In genomic region chr10:42601556-42601955, GRCm38 (mm10) we compare ENCODE assay signal across 10 mouse cellular contexts. TPM values are rescaled to one million over a fixed set of nuclear protein-coding genes. Genes with fewer than 3 reads are reported as not detected.
DNase-seq lines count a peak whose midpoint lies in the region; ATAC-seq and TF ChIP-seq lines count a peak whose summit lies in the region.
"Had no signal": no experiment of that assay in that cellular context is flagged by ENCODE, and none has a peak within 500 bp of the region (broad histone marks: within the 10 kb centered on the region; RNA-seq: fewer than 3 reads in every experiment).

No protein-coding gene starts in this region.

- TF ChIP-seq EP300 in liver, postnatal 0 days (IDR thresholded peaks at IDR 0.05; ENCODE audit: low read depth), result no peak

- H3K27me3 ChIP-seq in E14TG2a.4 (ENCODE audit: insufficient read depth, low read length), result peaks cover 24% of the 10 kb centered on the region
- no peaks in the 10 kb centered on the region for H3K27me3 ChIP-seq in Patski
- 0 out of 2 replicates have a peak, but pooled peaks cover 11% of the 10 kb centered on the region for H3K27me3 ChIP-seq in liver, postnatal 0 days (ENCODE audit: insufficient read depth, low read length)

- no peaks in the 10 kb centered on the region for H3K9me3 ChIP-seq in E14TG2a.4 (ENCODE audit: low read length)
- peaks cover 4% of the 10 kb centered on the region; the same call in 1 of the 2 replicates for H3K9me3 ChIP-seq in liver, postnatal 0 days (ENCODE audit: low read length)

- DNase-seq in layer of hippocampus, adult 2 months (ENCODE audit: low spot score in 2 of 2), result no peak
- no peak for DNase-seq in layer of hippocampus, adult 18-20 months (ENCODE audit: low spot score in 2 of 2)
- no peak for DNase-seq in Patski (ENCODE audit: low read depth, low spot score)
- DNase-seq in liver, postnatal 0 days, result peak; percentile 62
- DNase-seq in urinary bladder, adult 2 months (ENCODE audit: low spot score), result no peak
- DNase-seq in left cerebral cortex, adult 11 months (ENCODE audit: low spot score), result no peak
- DNase-seq: adrenal gland, postnatal 25 days had no signal

- no peak overlapping the region for H3K4me3 ChIP-seq in layer of hippocampus, adult 2 months
- H3K4me3 ChIP-seq in E14TG2a.4 (replicated peaks; ENCODE audit: low read length), result no peak overlapping the region
- no peak overlapping the region for H3K4me3 ChIP-seq in liver, postnatal 0 days (ENCODE audit: low read depth, low read length)
- H3K4me3 ChIP-seq: embryonic facial prominence, embryonic 15.5 days had no signal

- no peaks in the 10 kb centered on the region for H3K4me1 ChIP-seq in E14TG2a.4 (replicated peaks; ENCODE audit: low read depth, low read length)
- H3K4me1 ChIP-seq in liver, postnatal 0 days (ENCODE audit: insufficient read depth), result no peaks in the 10 kb centered on the region
- H3K4me1 ChIP-seq: embryonic facial prominence, embryonic 15.5 days had no signal

- TF ChIP-seq CTCF in layer of hippocampus, adult 2 months (conservative IDR thresholded peaks at IDR 0.05), result peak; percentile 58
- TF ChIP-seq CTCF in E14TG2a.4 (conservative IDR thresholded peaks at IDR 0.05; ENCODE audit: low read length), result peak; percentile 79
- peak; percentile 57 for TF ChIP-seq CTCF in Patski (IDR thresholded peaks at IDR 0.05)
- peak; percentile 74 for TF ChIP-seq CTCF in liver, postnatal 0 days (IDR thresholded peaks at IDR 0.05; ENCODE audit: low read depth)

- 27% methylated on average over 10 of the region's 10 CpGs for WGBS in liver, postnatal 0 days (ENCODE audit: insufficient replicate concordance)

- H3K9ac ChIP-seq in liver, postnatal 0 days (replicated peaks), result no peak overlapping the region
- H3K9ac ChIP-seq: embryonic facial prominence, embryonic 15.5 days had no signal

- no peaks in the 10 kb centered on the region for H3K36me3 ChIP-seq in E14TG2a.4 (ENCODE audit: insufficient read depth, low read length)
- H3K36me3 ChIP-seq in liver, postnatal 0 days (replicated peaks; ENCODE audit: insufficient read depth, low read length), result no peaks in the 10 kb centered on the region
- H3K36me3 ChIP-seq: embryonic facial prominence, embryonic 15.5 days had no signal

- POLR2A ChIA-PET in Patski (lab: Charles Lee), result no interaction called here

- in situ Hi-C loops in Patski (cut with MboI; ENCODE audit: low pct_unique_long_range_greater_than_20kb), result no loop called here

- H3K4me2 ChIP-seq in liver, postnatal 0 days (ENCODE audit: low read depth, low read length), result no peak overlapping the region
- H3K4me2 ChIP-seq: embryonic facial prominence, embryonic 15.5 days had no signal

- CTCF ChIA-PET in Patski (lab: Charles Lee), result no interaction called here

- no peak overlapping the region for H3K27ac ChIP-seq in layer of hippocampus, adult 2 months
- H3K27ac ChIP-seq in liver, postnatal 0 days (ENCODE audit: low read depth), result no peak overlapping the region
- H3K27ac ChIP-seq: embryonic facial prominence, embryonic 15.5 days had no signal

- ATAC-seq in Patski, result no peak
- ATAC-seq in liver, postnatal 0 days, result no peak

RNA-seq across cellular contexts. Expression of gene Ostm1, which starts 17.9 kb away (rescaled TPM):
- 10 to 100 TPM; 53.0 to 54.7 TPM for total RNA-seq in layer of hippocampus, adult 2 months (2021)
- total RNA-seq in layer of hippocampus, adult 18-20 months (2021), result 10 to 100 TPM; 58.9 to 59.8 TPM
- polyA plus RNA-seq in Patski (2021), result 41.5 TPM
- polyA plus RNA-seq in liver, postnatal 0 days (2015; fragmentation: Nextera tagmentation; extraction: Ambion mirVana), result 10.2 and 12.1 TPM in 2 replicates
- polyA plus RNA-seq in urinary bladder, adult 2 months (2012; rRNA removed), result 30.1 and 33.5 TPM in 2 replicates

RNA-seq across cellular contexts. Expression of gene Nr2e1, which starts 18.1 kb away (rescaled TPM):
- 10 to 100 TPM; 13.7 to 15.2 TPM for total RNA-seq in layer of hippocampus, adult 2 months (2021)
- total RNA-seq in layer of hippocampus, adult 18-20 months (2021), result 10 to 100 TPM; 13.1 to 15.3 TPM
- polyA plus RNA-seq in Patski (2021), result not detected
- not detected in 2 replicates for polyA plus RNA-seq in liver, postnatal 0 days (2015; fragmentation: Nextera tagmentation; extraction: Ambion mirVana)
- not detected in 2 replicates for polyA plus RNA-seq in urinary bladder, adult 2 months (2012; rRNA removed)
- total RNA-seq: adrenal gland, postnatal 25 days had no signal
- polyA plus RNA-seq: heart, embryonic 14.5 days had no signal
